Mouse (Mus musculus): Measurements from ENCODE around the gene Vcpkmt.

GRCm38 (mm10) chr12:69573271-69573670 lies 9.6 kb downstream of the Vcpkmt start:
- TF ChIP-seq GATA1 (IDR thresholded peaks at IDR 0.05; ENCODE audit: borderline replicate concordance, low read length) (no peak), FLI1 (IDR thresholded peaks at IDR 0.05; ENCODE audit: low read length) (no peak)
